Comparison of ENCODE assay signal across 8 mouse cellular contexts in genomic region chr6:103697349-103698028, GRCm38 (mm10).
A peak's percentile ranks its signal among the peaks of the same experiment; 100 is the strongest.
DNase-seq lines count a peak whose midpoint lies in the region; ATAC-seq lines count a peak whose summit lies in the region.

No protein-coding gene starts in this region.

- ATAC-seq in frontal cortex, adult (ENCODE audit: low TSS enrichment) = peak; percentile 76

- no peak for DNase-seq in frontal cortex, postnatal 14 days (ENCODE audit: low spot score in 2 of 2)
- DNase-seq in thymus, postnatal 0 days (ENCODE audit: low spot score) = peak; percentile 39
- DNase-seq in thymus, postnatal 4 days = no peak
- DNase-seq in induced T-regulatory cell, adult 2 months (ENCODE audit: low read depth) = peak; percentile 49
- no peak for DNase-seq in layer of hippocampus, adult 11-12 months (ENCODE audit: low spot score)
- DNase-seq in thymus, adult 18-20 months = no peak
- DNase-seq in kidney, postnatal 25 days = no peak

Comparison
In these comparisons a context has a peak if more than half of its experiments do, and no peak if none do; other contexts are left out.
1. DNase-seq: peak in thymus, postnatal 0 days (single experiment) and induced T-regulatory cell, adult 2 months (single experiment); none in frontal cortex, postnatal 14 days (0 of 2), thymus, postnatal 4 days (single experiment), layer of hippocampus, adult 11-12 months (single experiment), thymus, adult 18-20 months (0 of 2) and kidney, postnatal 25 days (0 of 2).